26 mouse cellular contexts compared by ENCODE assay signal in genomic region chr13:99399373-99399772, GRCm38 (mm10). TPM values are rescaled to one million over a fixed set of nuclear protein-coding genes. Genes with fewer than 3 reads are reported as not detected.
DNase-seq lines count a peak whose midpoint lies in the region; ATAC-seq and TF ChIP-seq lines count a peak whose summit lies in the region.
"Had no signal": no experiment of that assay in that cellular context is flagged by ENCODE, and none has a peak within 500 bp of the region (broad histone marks: within the 10 kb centered on the region; RNA-seq: fewer than 3 reads in every experiment).

No protein-coding gene starts in this region.

- WGBS in embryonic facial prominence, embryonic 13.5 days = 60% methylated on average over 4 of the region's 4 CpGs
- 78% methylated on average over 4 of the region's 4 CpGs for WGBS in embryonic facial prominence, embryonic 10.5 days
- 41% methylated on average over 4 of the region's 4 CpGs for WGBS in kidney, postnatal 0 days

- H3ac ChIP-seq in myocyte (ENCODE audit: control insufficient read depth, insufficient read length) = no peak overlapping the region

- H3K9me3 ChIP-seq in embryonic facial prominence, embryonic 13.5 days = no peaks in the 10 kb centered on the region
- no peaks in the 10 kb centered on the region for H3K9me3 ChIP-seq in embryonic facial prominence, embryonic 10.5 days
- no peaks in the 10 kb centered on the region for H3K9me3 ChIP-seq in kidney, postnatal 0 days (replicated peaks; ENCODE audit: low read length)
- H3K9me3 ChIP-seq: embryonic facial prominence, embryonic 12.5 days; limb, embryonic 12.5 days; liver, embryonic 15.5 days; stomach, embryonic 15.5 days had no signal

- H3K4me3 ChIP-seq in embryonic facial prominence, embryonic 13.5 days = no peak overlapping the region
- H3K4me3 ChIP-seq in embryonic facial prominence, embryonic 10.5 days = no peak overlapping the region
- H3K4me3 ChIP-seq in kidney, postnatal 0 days (replicated peaks; ENCODE audit: low read depth, low read length) = no peak overlapping the region
- H3K4me3 ChIP-seq in myocyte = no peak overlapping the region
- H3K4me3 ChIP-seq: embryonic facial prominence, embryonic 12.5 days; erythroblast, embryonic 14.5 days; limb, embryonic 12.5 days; liver, embryonic 15.5 days; stomach, embryonic 15.5 days had no signal

- peaks cover 56% of the 10 kb centered on the region for H3K4me1 ChIP-seq in embryonic facial prominence, embryonic 13.5 days
- peaks cover 56% of the 10 kb centered on the region for H3K4me1 ChIP-seq in embryonic facial prominence, embryonic 10.5 days
- H3K4me1 ChIP-seq in kidney, postnatal 0 days (replicated peaks; ENCODE audit: insufficient read depth, low read length) = peaks cover 4% of the 10 kb centered on the region; the same call in 1 of the 2 replicates
- H3K4me1 ChIP-seq: liver, embryonic 15.5 days had no signal

- H3K27me3 ChIP-seq in embryonic facial prominence, embryonic 13.5 days = no peaks in the 10 kb centered on the region
- no peaks in the 10 kb centered on the region for H3K27me3 ChIP-seq in embryonic facial prominence, embryonic 10.5 days (replicated peaks; ENCODE audit: low read depth, poor library complexity, severe bottlenecking)
- H3K27me3 ChIP-seq in kidney, postnatal 0 days (ENCODE audit: insufficient read depth, low read length) = no peaks in the 10 kb centered on the region
- no peaks in the 10 kb centered on the region for H3K27me3 ChIP-seq in myocyte (ENCODE audit: control insufficient read depth, insufficient read depth, insufficient read length)
- H3K27me3 ChIP-seq: embryonic facial prominence, embryonic 12.5 days; limb, embryonic 12.5 days; liver, embryonic 15.5 days; stomach, embryonic 15.5 days had no signal

- H3K36me3 ChIP-seq in embryonic facial prominence, embryonic 13.5 days = peaks cover 10% of the 10 kb centered on the region; the same call in 1 of the 2 replicates
- peaks cover 42% of the 10 kb centered on the region for H3K36me3 ChIP-seq in embryonic facial prominence, embryonic 10.5 days (replicated peaks)
- H3K36me3 ChIP-seq in kidney, postnatal 0 days (ENCODE audit: insufficient read depth, low read length) = 0 out of 2 replicates have a peak, but pooled peaks cover 5% of the 10 kb centered on the region
- H3K36me3 ChIP-seq in myocyte (ENCODE audit: control insufficient read depth, insufficient read depth) = peaks cover 12% of the 10 kb centered on the region
- H3K36me3 ChIP-seq: embryonic facial prominence, embryonic 12.5 days; stomach, embryonic 15.5 days had no signal

- no peak overlapping the region for H3K9ac ChIP-seq in embryonic facial prominence, embryonic 13.5 days
- no peak overlapping the region for H3K9ac ChIP-seq in kidney, postnatal 0 days (ENCODE audit: low read depth, low read length)
- H3K9ac ChIP-seq: embryonic facial prominence, embryonic 12.5 days; limb, embryonic 12.5 days; liver, embryonic 15.5 days; lung, embryonic 14.5 days; stomach, embryonic 15.5 days had no signal

- ATAC-seq in embryonic facial prominence, embryonic 13.5 days (ENCODE audit: insufficient number of reproducible peaks, insufficient read depth, low FRiP score, low TSS enrichment, low read depth) = no peak
- ATAC-seq in kidney, postnatal 0 days (replicated peaks; ENCODE audit: low FRiP score, low read depth) = no peak; the same call in 1 of the 2 replicates
- ATAC-seq: forebrain, embryonic 14.5 days; hindbrain, embryonic 16.5 days had no signal

- H3K27ac ChIP-seq in embryonic facial prominence, embryonic 13.5 days = 0 out of 2 replicates have a peak overlapping the region, but pooled peaks have one; percentile 44
- no peak overlapping the region for H3K27ac ChIP-seq in embryonic facial prominence, embryonic 10.5 days (replicated peaks)
- no peak overlapping the region for H3K27ac ChIP-seq in kidney, postnatal 0 days
- H3K27ac ChIP-seq: embryonic facial prominence, embryonic 12.5 days; limb, embryonic 12.5 days; liver, embryonic 15.5 days; stomach, embryonic 15.5 days had no signal

- TF ChIP-seq CTCF in kidney, postnatal 0 days (IDR thresholded peaks at IDR 0.05; ENCODE audit: low read depth) = no peak

- no peaks in the 10 kb centered on the region for H3K79me2 ChIP-seq in myocyte (ENCODE audit: control insufficient read depth, insufficient read depth)

- no peak for DNase-seq in embryonic facial prominence, embryonic 10.5 days (ENCODE audit: low spot score)
- peak; percentile 72 for DNase-seq in kidney, postnatal 0 days (ENCODE audit: low spot score)
- DNase-seq in kidney, adult 18-20 months = no peak
- peak; percentile 38 for DNase-seq in 3T3-L1 (ENCODE audit: low read depth, low spot score)
- DNase-seq in layer of hippocampus, postnatal 36 days = no peak
- DNase-seq: adrenal gland, postnatal 14 days; cerebellum, adult 11 months; cerebellum, adult 9-10 months; cerebellum, postnatal 36 days; gastrocnemius, postnatal 14 days; heart, postnatal 14 days; kidney, adult 8-10 months; layer of hippocampus, adult 9-11 months; lung, embryonic 14.5 days; lung, postnatal 14 days; right cerebral cortex, postnatal 25 days; thymus, postnatal 14 days had no signal

- no peak overlapping the region for H3K4me2 ChIP-seq in embryonic facial prominence, embryonic 13.5 days
- H3K4me2 ChIP-seq in kidney, postnatal 0 days (ENCODE audit: low read length) = no peak overlapping the region
- peak overlapping the region; percentile 42 for H3K4me2 ChIP-seq in myocyte (ENCODE audit: low read depth)
- H3K4me2 ChIP-seq: embryonic facial prominence, embryonic 12.5 days; limb, embryonic 12.5 days; liver, embryonic 15.5 days; lung, embryonic 14.5 days; stomach, embryonic 15.5 days had no signal

- TF ChIP-seq POLR2A in myocyte (IDR thresholded peaks at IDR 0.05; ENCODE audit: insufficient read length, low read depth) = no peak

TF ChIP-seq in myocyte, 11 proteins besides CTCF, POLR2A, EP300 and RAD21:
- no peak for TF ChIP-seq MYOD1 (IDR thresholded peaks at IDR 0.05; ENCODE audit: control insufficient read depth in 1 of 3, insufficient read length in 2 of 3, low read depth in 2 of 3)

RNA-seq across cellular contexts. Expression of gene Mrps27, which starts 54.8 kb away (rescaled TPM):
- 60.1 and 62.5 TPM in 2 replicates for polyA plus RNA-seq in embryonic facial prominence, embryonic 13.5 days (2015; fragmentation: Nextera tagmentation; extraction: Ambion mirVana)
- 82.8 and 88.2 TPM in 2 replicates for polyA plus RNA-seq in embryonic facial prominence, embryonic 10.5 days (2016; fragmentation: Nextera tagmentation; extraction: Ambion mirVana)
- polyA plus RNA-seq in kidney, postnatal 0 days (2015; fragmentation: Nextera tagmentation; extraction: Ambion mirVana) = 50.7 and 55.2 TPM in 2 replicates
- 34.2 TPM for polyA plus RNA-seq in myocyte (2012; fragmentation: generic; extraction: Trizol)
- 10 to 100 TPM; 26.9 to 27.0 TPM for total RNA-seq in layer of hippocampus, postnatal 36 days (2021)

RNA-seq across cellular contexts. Expression of gene Ptcd2, which starts 54.9 kb away (rescaled TPM):
- polyA plus RNA-seq in embryonic facial prominence, embryonic 13.5 days (2015; fragmentation: Nextera tagmentation; extraction: Ambion mirVana) = 44.7 and 45.8 TPM in 2 replicates
- 52.9 and 55.0 TPM in 2 replicates for polyA plus RNA-seq in embryonic facial prominence, embryonic 10.5 days (2016; fragmentation: Nextera tagmentation; extraction: Ambion mirVana)
- polyA plus RNA-seq in kidney, postnatal 0 days (2015; fragmentation: Nextera tagmentation; extraction: Ambion mirVana) = 52.5 and 54.0 TPM in 2 replicates
- polyA plus RNA-seq in myocyte (2012; fragmentation: generic; extraction: Trizol) = 25.1 TPM
- total RNA-seq in layer of hippocampus, postnatal 36 days (2021) = 10 to 100 TPM; 28.2 to 31.4 TPM

Comparison
In these comparisons a context has a peak if more than half of its experiments do, and no peak if none do; other contexts are left out.
1. DNase-seq: peak in kidney, postnatal 0 days (single experiment) and 3T3-L1 (single experiment); none in embryonic facial prominence, embryonic 10.5 days (single experiment), kidney, adult 18-20 months (single experiment) and layer of hippocampus, postnatal 36 days (0 of 2).